Comparison of ENCODE assay signal across 11 mouse cellular contexts in genomic region chr16:31459968-31460461, GRCm38 (mm10). TPM values are rescaled to one million over a fixed set of nuclear protein-coding genes. Genes with fewer than 3 reads are reported as not detected.
DNase-seq lines count a peak whose midpoint lies in the region; ATAC-seq and TF ChIP-seq lines count a peak whose summit lies in the region.
"Had no signal": no experiment of that assay in that cellular context is flagged by ENCODE, and none has a peak within 500 bp of the region (broad histone marks: within the 10 kb centered on the region; RNA-seq: fewer than 3 reads in every experiment).

No protein-coding gene starts in this region.

- H3K36me3 ChIP-seq in hindbrain, embryonic 13.5 days = peaks cover 26% of the 10 kb centered on the region
- H3K36me3 ChIP-seq in hindbrain, embryonic 14.5 days (replicated peaks; ENCODE audit: control insufficient read depth, insufficient read depth) = peaks cover 26% of the 10 kb centered on the region
- H3K36me3 ChIP-seq: heart, embryonic 15.5 days had no signal

- intact Hi-C loops in gastrocnemius, adult 2 months (cut with DNase I) = loop anchor here (2.0 kb wide), 1 partner anchor 459 kb away; no protein-coding TSS in a partner anchor

- TF ChIP-seq CTCF in gastrocnemius, adult 2 months (IDR thresholded peaks at IDR 0.05) = no peak

- H3K4me2 ChIP-seq in hindbrain, embryonic 13.5 days = no peak overlapping the region
- H3K4me2 ChIP-seq in hindbrain, embryonic 14.5 days (replicated peaks) = no peak overlapping the region
- H3K4me2 ChIP-seq: heart, embryonic 15.5 days; neural tube, embryonic 12.5 days had no signal

- peaks cover 14% of the 10 kb centered on the region for H3K4me1 ChIP-seq in hindbrain, embryonic 13.5 days (replicated peaks)
- 0 out of 2 replicates have a peak, but pooled peaks cover 4% of the 10 kb centered on the region for H3K4me1 ChIP-seq in hindbrain, embryonic 14.5 days (replicated peaks; ENCODE audit: control insufficient read depth, insufficient read depth, low read length)

- WGBS in hindbrain, embryonic 13.5 days = 41% methylated on average over 10 of the region's 10 CpGs
- 40% methylated on average over 10 of the region's 10 CpGs for WGBS in hindbrain, embryonic 14.5 days

- peak overlapping the region; percentile 49; the same call in 1 of the 2 replicates for H3K9ac ChIP-seq in hindbrain, embryonic 13.5 days
- H3K9ac ChIP-seq in hindbrain, embryonic 14.5 days = no peak overlapping the region
- H3K9ac ChIP-seq: heart, embryonic 15.5 days; neural tube, embryonic 12.5 days had no signal

- no peaks in the 10 kb centered on the region for H3K9me3 ChIP-seq in hindbrain, embryonic 13.5 days
- no peaks in the 10 kb centered on the region for H3K9me3 ChIP-seq in hindbrain, embryonic 14.5 days (ENCODE audit: control insufficient read depth, low read length)
- H3K9me3 ChIP-seq: heart, embryonic 15.5 days; neural tube, embryonic 12.5 days had no signal

- no peak for DNase-seq in hindbrain, embryonic 14.5 days (ENCODE audit: low spot score)
- DNase-seq in cerebellum, postnatal 36 days = peak; percentile 82 to 85
- DNase-seq in kidney, postnatal 25 days = peak; percentile 50 to 89
- peak; percentile 22 for DNase-seq in ovary, postnatal 14 days (ENCODE audit: low spot score)
- DNase-seq in gastrocnemius, adult 2 months = no peak
- DNase-seq in layer of hippocampus, postnatal 36 days = no peak
- no peak for DNase-seq in neural tube, embryonic 10.5 days (ENCODE audit: extremely low spot score, low spot score)

- no peak overlapping the region for H3K4me3 ChIP-seq in hindbrain, embryonic 13.5 days
- no peak overlapping the region for H3K4me3 ChIP-seq in hindbrain, embryonic 14.5 days (replicated peaks; ENCODE audit: low read length)
- H3K4me3 ChIP-seq in gastrocnemius, adult 2 months = no peak overlapping the region
- H3K4me3 ChIP-seq: heart, embryonic 15.5 days; neural tube, embryonic 12.5 days had no signal

- H3K27ac ChIP-seq in hindbrain, embryonic 13.5 days = no peak overlapping the region
- no peak overlapping the region for H3K27ac ChIP-seq in hindbrain, embryonic 14.5 days
- no peak overlapping the region for H3K27ac ChIP-seq in gastrocnemius, adult 2 months
- H3K27ac ChIP-seq: heart, embryonic 15.5 days; neural tube, embryonic 12.5 days had no signal

- no peak for ATAC-seq in hindbrain, embryonic 13.5 days (ENCODE audit: low FRiP score)
- ATAC-seq in hindbrain, embryonic 14.5 days (ENCODE audit: low FRiP score) = no peak
- ATAC-seq: Patski had no signal

- no peaks in the 10 kb centered on the region for H3K27me3 ChIP-seq in hindbrain, embryonic 13.5 days
- no peaks in the 10 kb centered on the region for H3K27me3 ChIP-seq in hindbrain, embryonic 14.5 days (ENCODE audit: control insufficient read depth, insufficient read depth, low read length)
- H3K27me3 ChIP-seq: neural tube, embryonic 12.5 days; Patski had no signal

RNA-seq across cellular contexts. Expression of gene Bdh1, which starts 37.9 kb away (rescaled TPM):
- 76.1 and 90.8 TPM in 2 replicates for polyA plus RNA-seq in hindbrain, embryonic 13.5 days (2015; fragmentation: Nextera tagmentation; extraction: Ambion mirVana)
- 92.7 and 118 TPM in 2 replicates for polyA plus RNA-seq in hindbrain, embryonic 14.5 days (2014; fragmentation: Nextera tagmentation; extraction: Ambion mirVana)
- total RNA-seq in gastrocnemius, adult 2 months (2021) = 100 to 1,000 TPM in 1 of 2 experiments, 10 to 100 TPM in 1; 71.4 to 144 TPM
- 100 to 1,000 TPM in 1 of 2 experiments, 10 to 100 TPM in 1; 94.4 to 105 TPM for total RNA-seq in layer of hippocampus, postnatal 36 days (2021)

Comparison
In these comparisons a context has a peak if more than half of its experiments do, and no peak if none do; other contexts are left out.
1. DNase-seq: peak in cerebellum, postnatal 36 days (2 of 2), kidney, postnatal 25 days (2 of 2) and ovary, postnatal 14 days (single experiment); none in hindbrain, embryonic 14.5 days (single experiment), gastrocnemius, adult 2 months (single experiment), layer of hippocampus, postnatal 36 days (0 of 2) and neural tube, embryonic 10.5 days (single experiment).